Mouse (Mus musculus): ENCODE measurements around the gene Zc2hc1c.

GRCm38 (mm10) chr12:85297345-85297997, 9.1 kb downstream of the Zc2hc1c start:
- TF ChIP-seq CTCF (IDR thresholded peaks at IDR 0.05; ENCODE audit: control insufficient read depth, insufficient read depth, insufficient replicate concordance, low read depth, low read length) (no peak), POLR2A (IDR thresholded peaks at IDR 0.05; ENCODE audit: control insufficient read depth, low read depth, low read length) (no peak)
